Mouse (Mus musculus): ENCODE results near the gene Rhbdl1. TPM values are rescaled to one million over a fixed set of nuclear protein-coding genes. Genes with fewer than 3 reads are reported as not detected.

Rhbdl1 gene
- polyA plus RNA-seq, 1 experiment from 2014 or later: 2.6 TPM

- Histone ChIP-seq H3K36me3 (no peaks in the 10 kb centered on the region), H3K4me1 (peaks cover 17% of the 10 kb centered on the region), H3K9me3 (no peaks in the 10 kb centered on the region), H3K27me3 (no peaks in the 10 kb centered on the region), H3K9ac (peak within 1 kb of the TSS; percentile 57), H3K27ac (peak within 1 kb of the TSS; percentile 76), H3K4me3 (peak within 1 kb of the TSS; percentile 87), H3K4me2 (peak within 1 kb of the TSS; percentile 99)
- peak; percentile 77 for ATAC-seq (ENCODE audit: insufficient number of reproducible peaks, low FRiP score, low TSS enrichment, low read depth)
- 1% methylated on average over 24 of the region's 24 CpGs for WGBS
Observed at GRCm38 (mm10) chr17:25868601-25869191, 31.6 kb upstream of the Rhbdl1 start, which contains the start of gene Mcrip2. Gene Mcrip2, minus strand, starts transcription at chr17:25868764.

- peak; percentile 26; the same call in 1 of the 2 replicates for ATAC-seq (ENCODE audit: insufficient number of reproducible peaks, low FRiP score, low TSS enrichment, low read depth)
- H3K4me3 ChIP-seq: peak overlapping the region; percentile 87
- WGBS: 1% methylated on average over 42 of the region's 42 CpGs
- H3K36me3 ChIP-seq: no peaks in the 10 kb centered on the region
- peaks cover 17% of the 10 kb centered on the region for H3K4me1 ChIP-seq
- peak overlapping the region; percentile 57 for H3K9ac ChIP-seq
- no peaks in the 10 kb centered on the region for H3K9me3 ChIP-seq
- peak overlapping the region; percentile 99 for H3K4me2 ChIP-seq
- no peaks in the 10 kb centered on the region for H3K27me3 ChIP-seq
- peak overlapping the region; percentile 76; the same call in 1 of the 2 replicates for H3K27ac ChIP-seq
Observed at GRCm38 (mm10) chr17:25867836-25868600, 30.9 kb upstream of the Rhbdl1 start.

DNA sequence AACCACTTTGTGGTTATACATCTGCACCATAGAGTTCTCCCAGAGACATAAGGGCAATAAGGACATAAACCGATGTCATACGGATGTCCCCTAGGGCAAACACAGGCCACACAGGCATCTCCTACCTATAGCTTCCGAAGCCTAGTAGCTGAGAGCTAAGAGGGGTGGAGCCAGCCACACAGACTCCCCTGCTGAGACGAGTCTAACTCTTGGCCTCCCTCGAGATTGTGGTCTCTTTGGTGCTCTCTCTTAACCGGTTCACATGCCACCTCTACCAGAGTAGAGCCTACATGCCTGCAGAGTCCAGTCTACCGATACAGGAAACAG lies 30.4 kb upstream of the Rhbdl1 start:
- Histone ChIP-seq H3K27me3 (no peaks in the 10 kb centered on the region), H3K4me1 (peaks cover 17% of the 10 kb centered on the region), H3K9ac (no peak overlapping the region), H3K9me3 (no peaks in the 10 kb centered on the region), H3K27ac (no peak overlapping the region), H3K36me3 (no peaks in the 10 kb centered on the region), H3K4me2 (peak overlapping the region; percentile 99), H3K4me3 (peak overlapping the region; percentile 87)
- no peak for ATAC-seq (ENCODE audit: insufficient number of reproducible peaks, low FRiP score, low TSS enrichment, low read depth)
- 12% methylated on average over 7 of the region's 7 CpGs for WGBS

- no peaks in the 10 kb centered on the region for H3K9me3 ChIP-seq
- H3K27me3 ChIP-seq: no peaks in the 10 kb centered on the region
- no peak overlapping the region for H3K9ac ChIP-seq
- 94% methylated on average over 3 of the region's 3 CpGs for WGBS
- H3K4me1 ChIP-seq: peaks cover 17% of the 10 kb centered on the region
- no peak overlapping the region for H3K4me3 ChIP-seq
- no peak overlapping the region for H3K27ac ChIP-seq
- H3K4me2 ChIP-seq: no peak overlapping the region
- no peak for ATAC-seq (ENCODE audit: insufficient number of reproducible peaks, low FRiP score, low TSS enrichment, low read depth)
- no peaks in the 10 kb centered on the region for H3K36me3 ChIP-seq
Observed at GRCm38 (mm10) chr17:25866172-25866571, 29.1 kb upstream of the Rhbdl1 start.

- Histone ChIP-seq H3K9me3 (no peaks in the 10 kb centered on the region), H3K4me3 (no peak overlapping the region), H3K4me1 (peaks cover 26% of the 10 kb centered on the region), H3K4me2 (no peak overlapping the region), H3K9ac (no peak overlapping the region), H3K36me3 (no peaks in the 10 kb centered on the region), H3K27ac (no peak overlapping the region), H3K27me3 (no peaks in the 10 kb centered on the region)
- WGBS: 85% methylated on average over 11 of the region's 11 CpGs
- ATAC-seq (ENCODE audit: insufficient number of reproducible peaks, low FRiP score, low TSS enrichment, low read depth): no peak
Observed at GRCm38 (mm10) chr17:25865288-25865687, 28.2 kb upstream of the Rhbdl1 start.

DNA sequence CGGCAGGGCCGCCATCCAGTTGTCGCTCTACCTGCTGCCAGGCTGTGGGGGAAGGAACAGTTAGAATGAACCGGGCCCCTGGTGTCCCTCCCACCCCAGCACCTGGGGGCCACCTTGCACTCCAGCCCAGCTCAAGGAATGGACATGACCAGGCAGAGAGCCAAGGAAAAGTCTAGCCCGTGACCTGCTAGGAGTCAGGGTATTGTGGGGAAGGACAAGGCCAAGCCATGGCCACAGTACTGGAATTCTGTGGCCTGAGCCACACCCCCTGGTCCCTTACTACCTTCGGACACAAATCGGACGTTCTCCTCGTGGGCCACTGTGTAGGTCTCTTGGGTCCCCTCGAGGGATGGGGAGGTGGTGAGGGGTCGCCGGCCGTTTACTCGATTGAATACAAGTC lies 27.2 kb upstream of the Rhbdl1 start:
- ATAC-seq (ENCODE audit: insufficient number of reproducible peaks, low FRiP score, low TSS enrichment, low read depth): no peak
- no peaks in the 10 kb centered on the region for H3K9me3 ChIP-seq
- no peak overlapping the region for H3K27ac ChIP-seq
- no peaks in the 10 kb centered on the region for H3K36me3 ChIP-seq
- no peak overlapping the region for H3K4me2 ChIP-seq
- WGBS: 90% methylated on average over 14 of the region's 14 CpGs
- H3K4me3 ChIP-seq: no peak overlapping the region
- peaks cover 28% of the 10 kb centered on the region for H3K4me1 ChIP-seq
- H3K27me3 ChIP-seq: no peaks in the 10 kb centered on the region
- H3K9ac ChIP-seq: no peak overlapping the region

- WGBS: 86% methylated on average over 6 of the region's 6 CpGs
- Histone ChIP-seq H3K4me1 (peaks cover 23% of the 10 kb centered on the region), H3K27me3 (no peaks in the 10 kb centered on the region), H3K9me3 (no peaks in the 10 kb centered on the region), H3K9ac (no peak overlapping the region), H3K36me3 (no peaks in the 10 kb centered on the region), H3K27ac (no peak overlapping the region), H3K4me2 (no peak overlapping the region), H3K4me3 (no peak overlapping the region)
- no peak for ATAC-seq (ENCODE audit: insufficient number of reproducible peaks, low FRiP score, low TSS enrichment, low read depth)
Observed at GRCm38 (mm10) chr17:25863681-25864080, 26.6 kb upstream of the Rhbdl1 start.

DNA sequence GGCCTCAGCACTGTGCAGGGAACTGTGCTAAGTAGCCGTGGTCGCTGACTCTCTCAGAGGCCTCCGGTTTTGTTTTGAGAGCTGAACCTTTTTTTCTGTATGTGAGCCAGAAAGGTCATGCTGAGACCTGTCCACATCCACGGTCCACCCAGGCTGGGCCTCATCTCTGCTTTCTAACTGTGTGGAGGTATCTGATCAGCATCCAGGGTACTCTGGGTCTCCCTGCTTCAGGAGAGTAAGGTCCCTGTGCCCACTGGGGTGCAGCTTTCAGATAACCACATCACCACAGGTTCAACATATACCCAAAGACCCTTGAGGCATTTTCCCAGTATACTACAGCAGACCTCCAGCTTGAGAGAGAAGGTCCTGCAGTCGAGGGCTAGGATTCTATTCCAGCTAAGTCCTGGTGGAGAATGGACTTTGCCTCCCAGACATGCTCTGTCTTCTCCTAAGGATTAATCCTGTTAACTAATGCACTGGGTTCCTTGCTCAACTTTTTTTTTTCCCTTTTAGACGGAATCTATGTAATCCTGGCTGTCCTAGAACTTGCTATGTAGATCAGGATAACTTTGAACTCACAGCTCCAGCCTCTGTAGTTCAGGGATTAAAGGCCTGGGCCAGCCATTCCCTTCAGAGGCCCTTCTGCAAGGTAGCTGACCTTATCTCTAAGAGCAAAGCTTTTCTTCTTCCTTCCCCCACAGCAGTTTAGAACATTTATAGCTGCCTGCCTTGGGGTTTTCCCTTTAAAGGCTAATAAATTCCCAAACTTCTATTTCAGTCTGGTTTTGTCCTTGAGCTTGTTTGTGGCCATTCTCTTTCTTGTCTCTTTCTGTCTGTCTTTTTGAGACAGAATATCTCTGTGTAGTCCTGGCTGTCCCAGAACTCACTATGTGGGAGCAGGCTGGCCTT lies 24.9 kb upstream of the Rhbdl1 start:
- Histone ChIP-seq H3K27ac (peak overlapping the region; percentile 87), H3K27me3 (no peaks in the 10 kb centered on the region), H3K9me3 (no peaks in the 10 kb centered on the region), H3K4me3 (peak overlapping the region; percentile 64), H3K36me3 (no peaks in the 10 kb centered on the region), H3K4me1 (peaks cover 11% of the 10 kb centered on the region), H3K4me2 (peak overlapping the region; percentile 81), H3K9ac (peak overlapping the region; percentile 71)
- 10% methylated on average over 6 of the region's 6 CpGs for WGBS
- ATAC-seq (ENCODE audit: insufficient number of reproducible peaks, low FRiP score, low TSS enrichment, low read depth): no peak

GRCm38 (mm10) chr17:25860832-25861703 lies 24.0 kb upstream of the Rhbdl1 start, which contains the start of gene Wdr90:
Gene Wdr90, minus strand, starts transcription at chr17:25861501.
- Histone ChIP-seq H3K27me3 (no peaks in the 10 kb centered on the region), H3K4me3 (peak within 1 kb of the TSS; percentile 64), H3K9ac (peak within 1 kb of the TSS; percentile 71), H3K27ac (peak within 1 kb of the TSS; percentile 87), H3K4me1 (peaks cover 11% of the 10 kb centered on the region), H3K9me3 (no peaks in the 10 kb centered on the region), H3K36me3 (no peaks in the 10 kb centered on the region), H3K4me2 (peak within 1 kb of the TSS; percentile 81)
- WGBS: 2% methylated on average over 65 of the region's 65 CpGs
- ATAC-seq (ENCODE audit: insufficient number of reproducible peaks, low FRiP score, low TSS enrichment, low read depth): peak; percentile 91

DNA sequence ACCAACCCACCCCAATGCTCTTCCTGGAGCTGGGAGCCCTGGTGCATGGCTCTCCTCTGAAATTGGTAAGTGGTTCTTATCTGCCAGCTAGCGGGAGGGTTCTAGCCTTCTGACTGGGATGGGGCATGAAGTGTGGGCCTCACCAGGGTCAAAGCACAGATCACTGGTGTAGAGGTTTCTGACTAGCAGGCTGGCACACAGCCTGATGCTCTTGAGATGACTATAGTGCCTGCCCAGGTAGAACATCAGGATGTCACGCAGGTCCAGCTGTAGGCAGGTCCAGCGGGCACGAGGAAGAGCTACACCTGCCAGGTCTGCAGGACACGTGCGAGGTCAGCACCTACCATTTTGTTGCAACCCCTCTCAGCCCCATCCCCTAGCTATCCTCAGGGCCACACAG lies 23.1 kb upstream of the Rhbdl1 start:
- Histone ChIP-seq H3K4me1 (peaks cover 11% of the 10 kb centered on the region), H3K4me2 (peak overlapping the region; percentile 81), H3K27me3 (no peaks in the 10 kb centered on the region), H3K4me3 (peak overlapping the region; percentile 64; the same call in 1 of the 2 replicates), H3K9ac (no peak overlapping the region), H3K27ac (no peak overlapping the region), H3K9me3 (no peaks in the 10 kb centered on the region), H3K36me3 (peaks cover 3% of the 10 kb centered on the region; the same call in 1 of the 2 replicates)
- 86% methylated on average over 6 of the region's 6 CpGs for WGBS
- no peak for ATAC-seq (ENCODE audit: insufficient number of reproducible peaks, low FRiP score, low TSS enrichment, low read depth)

DNA sequence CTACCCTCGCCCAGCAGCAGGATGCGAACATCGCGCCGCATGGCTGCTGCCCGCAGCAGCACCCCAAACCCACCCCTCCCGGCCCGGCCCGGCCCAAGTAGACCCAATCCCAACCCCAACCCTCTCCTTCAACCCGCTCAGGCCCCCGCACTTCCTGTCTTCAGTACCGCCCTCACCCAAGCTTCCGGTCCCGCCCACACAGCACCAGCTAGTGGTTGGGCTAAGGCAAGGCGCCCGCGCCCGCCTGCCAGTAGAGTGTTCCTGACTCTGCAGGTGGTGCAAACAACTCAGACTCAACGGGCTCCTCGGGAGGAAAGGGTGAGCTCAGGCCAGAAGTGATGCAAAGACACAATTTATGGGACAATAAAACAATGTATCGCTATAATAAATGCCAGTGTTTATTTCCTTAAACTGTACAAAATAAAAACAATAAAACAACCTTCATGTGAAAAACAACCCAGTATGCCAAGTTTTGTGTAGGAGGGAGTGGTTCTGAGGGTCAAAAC lies 7.4 kb upstream of the Rhbdl1 start, which contains the start of gene Rhot2:
TSS of gene Rhot2 (minus strand) at position 456 of the 506 bp plus-strand sequence.
- Histone ChIP-seq H3K4me1 (peaks cover 18% of the 10 kb centered on the region), H3K4me2 (peak within 1 kb of the TSS; percentile 62), H3K9ac (peak within 1 kb of the TSS; percentile 68), H3K27me3 (no peaks in the 10 kb centered on the region), H3K27ac (peak within 1 kb of the TSS; percentile 89), H3K36me3 (peaks cover 64% of the 10 kb centered on the region), H3K9me3 (no peaks in the 10 kb centered on the region), H3K4me3 (peak within 1 kb of the TSS; percentile 77)
- ATAC-seq (ENCODE audit: insufficient number of reproducible peaks, low FRiP score, low TSS enrichment, low read depth): peak; percentile 89
- under 1% methylated on average over 21 of the region's 21 CpGs for WGBS
